Mouse (Mus musculus) kidney, adult 2 months (tissue): ENCODE data around the gene Cntnap4.

Experiments used
- CTCF ChIP-seq: fragments of 200-500 bp; conservative IDR thresholded peaks from 2 replicates; pipeline ENCODE4 v1.5.1; 2011; ENCODE audit warnings: low read depth, mild to moderate bottlenecking, control low read depth, low read length, moderate library complexity, mixed read lengths; ENCODE audit not compliant: insufficient read depth, insufficient read length
- POLR2A ChIP-seq: fragments of 200-500 bp; IDR thresholded peaks from one replicate; pipeline ENCODE4 v1.6.1; 2011; ENCODE audit warnings: low read depth, low read length, control low read depth

- no peak for TF ChIP-seq CTCF
- no peak for TF ChIP-seq POLR2A
Measured at GRCm38 (mm10) chr8:112743331-112743730, 173.5 kb downstream of the Cntnap4 start.
